Mouse (Mus musculus): ENCODE measurements around the gene Idh3g.

GRCm38 (mm10) chrX:73835731-73836130 lies 49.0 kb upstream of the Idh3g start:
- TF ChIP-seq CTCF (IDR thresholded peaks at IDR 0.05; ENCODE audit: low read depth) (no peak), EP300 (optimal IDR thresholded peaks at IDR 0.05) (no peak)
